Mouse (Mus musculus): ENCODE results near the gene Tspyl3. TPM values are rescaled to one million over a fixed set of nuclear protein-coding genes. Genes with fewer than 3 reads are reported as not detected.

The Tspyl3 gene
- polyA plus RNA-seq, 1 experiment from 2014 or later, result 16.0 TPM

Other genes with a start within 250 kb of the Tspyl3 start
- 144 and 151 TPM in 2 replicates for gene Pdrg1, start 210.0 kb downstream of the Tspyl3 start, polyA plus RNA-seq (2015; fragmentation: Nextera tagmentation; extraction: Ambion mirVana)
- not detected in 2 replicates for gene Xkr7, start 193.6 kb downstream of the Tspyl3 start, polyA plus RNA-seq (2015; fragmentation: Nextera tagmentation; extraction: Ambion mirVana)
- gene Ccm2l, start 159.5 kb downstream of the Tspyl3 start, polyA plus RNA-seq (2015; fragmentation: Nextera tagmentation; extraction: Ambion mirVana), result 2.4 and 3.0 TPM in 2 replicates
- gene Hck, start 117.0 kb downstream of the Tspyl3 start, polyA plus RNA-seq (2015; fragmentation: Nextera tagmentation; extraction: Ambion mirVana), result 10.2 and 11.8 TPM in 2 replicates
- gene Tm9sf4, start 64.1 kb downstream of the Tspyl3 start, polyA plus RNA-seq (2015; fragmentation: Nextera tagmentation; extraction: Ambion mirVana), result 83.9 and 99.6 TPM in 2 replicates
- gene Plagl2, start 16.0 kb upstream of the Tspyl3 start, polyA plus RNA-seq (2015; fragmentation: Nextera tagmentation; extraction: Ambion mirVana), result 16.0 and 18.8 TPM in 2 replicates
- 8.0 and 8.1 TPM in 2 replicates for gene Pofut1, start 16.1 kb upstream of the Tspyl3 start, polyA plus RNA-seq (2015; fragmentation: Nextera tagmentation; extraction: Ambion mirVana)
- gene Kif3b, start 66.0 kb upstream of the Tspyl3 start, polyA plus RNA-seq (2015; fragmentation: Nextera tagmentation; extraction: Ambion mirVana), result 7.5 and 9.0 TPM in 2 replicates
- 12.3 and 13.4 TPM in 2 replicates for gene Asxl1, start 120.4 kb upstream of the Tspyl3 start, polyA plus RNA-seq (2015; fragmentation: Nextera tagmentation; extraction: Ambion mirVana)